Comparison of ENCODE assay signal across 17 mouse cellular contexts in the genomic region with DNA sequence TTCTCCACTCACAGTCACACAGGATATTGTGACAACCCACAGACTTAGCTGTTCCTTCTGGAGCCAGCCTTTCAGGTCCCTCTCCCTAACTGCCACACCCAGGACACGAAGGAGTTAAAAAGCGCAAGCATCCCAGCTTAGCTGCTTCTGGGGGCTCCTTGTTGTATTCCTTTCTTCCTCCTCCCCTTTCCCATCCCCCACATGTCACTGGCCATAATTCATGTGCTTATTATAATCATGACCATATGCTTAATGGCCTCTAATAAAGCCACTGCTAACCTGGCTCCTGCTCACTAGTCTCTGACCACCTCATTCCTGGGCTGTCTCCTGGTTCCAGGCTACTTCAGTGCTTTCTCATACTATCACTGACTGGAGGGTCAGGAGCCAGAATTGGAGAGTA.
"Had no signal": no experiment of that assay in that cellular context is flagged by ENCODE, and none has a peak within 500 bp of the region (broad histone marks: within the 10 kb centered on the region; RNA-seq: fewer than 3 reads in every experiment).

No protein-coding gene starts in this region.

- H3K4me1 ChIP-seq: midbrain, embryonic 13.5 days had no signal

- H3K4me3 ChIP-seq: kidney, embryonic 15.5 days; limb, embryonic 12.5 days; limb, embryonic 15.5 days; midbrain, embryonic 10.5 days; midbrain, embryonic 13.5 days; myocyte; neural tube, embryonic 13.5 days had no signal

- H3K27ac ChIP-seq: kidney, embryonic 15.5 days; limb, embryonic 12.5 days; limb, embryonic 15.5 days; liver, embryonic 14.5 days; macrophage; midbrain, embryonic 10.5 days; midbrain, embryonic 13.5 days; neural tube, embryonic 13.5 days had no signal

- H3K9me3 ChIP-seq: kidney, embryonic 15.5 days; limb, embryonic 12.5 days; limb, embryonic 15.5 days; midbrain, embryonic 10.5 days; midbrain, embryonic 13.5 days; neural tube, embryonic 13.5 days had no signal

- H3K36me3 ChIP-seq: kidney, embryonic 15.5 days; limb, embryonic 12.5 days; limb, embryonic 15.5 days; midbrain, embryonic 10.5 days; midbrain, embryonic 13.5 days; neural tube, embryonic 13.5 days had no signal

- DNase-seq: kidney, adult 8-10 months; kidney, postnatal 10 days; kidney, postnatal 36 days; layer of hippocampus, postnatal 36 days; liver, postnatal 0 days; lung, embryonic 14.5 days; thymus, adult 18-20 months; thymus, postnatal 36 days had no signal
